Mouse (Mus musculus): Measurements from ENCODE around the gene Gm3264.
"Not testable (repeated sequence)": the region's sequence is repeated elsewhere in the genome, so short reads cannot be mapped to it uniquely, and the experiment has no call there.

The Gm3264 gene

GRCm38 (mm10) chr14:4855299-4855980, at the start of gene Gm3264:
Gene Gm3264, plus strand, starts transcription at chr14:4855576.
- DNase-seq, result not testable (repeated sequence)

DNA sequence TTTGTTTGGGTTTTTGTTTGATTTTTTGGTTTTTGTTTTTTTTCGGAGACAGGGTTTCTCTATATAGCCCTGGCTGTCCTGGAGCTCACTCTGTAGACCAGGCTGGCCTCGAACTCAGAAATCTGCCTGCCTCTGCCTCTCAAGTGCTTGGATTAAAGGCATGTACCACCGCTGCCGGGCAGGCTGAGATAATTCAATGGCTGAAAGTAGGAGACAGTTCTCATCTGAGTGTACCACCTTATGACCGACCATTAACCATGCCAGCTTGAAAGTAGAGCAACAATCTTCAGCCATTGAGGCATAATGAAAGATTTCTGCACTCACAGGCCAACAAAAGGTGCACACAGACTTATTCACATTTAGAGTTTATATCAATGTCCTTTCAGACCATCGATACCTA, 49.0 kb upstream of the Gm3264 start:
- not testable (repeated sequence) for DNase-seq

- not testable (repeated sequence) for DNase-seq
Measured at GRCm38 (mm10) chr14:4821950-4822349, 33.4 kb upstream of the Gm3264 start.

DNA sequence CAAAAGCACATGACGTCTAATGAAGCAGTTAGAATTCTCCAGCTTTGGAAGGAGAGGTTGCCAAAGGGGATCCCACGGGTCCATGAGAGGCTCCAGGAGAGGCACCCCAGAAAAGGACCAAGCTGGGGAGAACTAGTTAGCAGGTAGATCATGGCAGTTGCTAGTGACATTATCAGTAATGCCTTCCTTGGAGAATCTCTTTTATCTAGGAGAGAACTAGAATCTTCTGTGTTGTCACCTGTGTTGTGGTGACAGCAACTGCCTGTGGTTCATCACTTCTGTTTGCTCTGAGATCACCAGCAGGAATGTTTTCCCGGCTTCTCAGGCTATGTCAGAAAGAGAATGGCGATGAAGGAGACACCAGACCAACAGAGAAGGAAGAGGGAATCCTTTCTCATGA, 17.6 kb upstream of the Gm3264 start, which contains the start of gene Gm3269:
Gm3269 (plus strand) TSS at position 301 of the 400 bp plus-strand sequence.
- not testable (repeated sequence) for DNase-seq

- not testable (repeated sequence) for DNase-seq
Measured at GRCm38 (mm10) chr14:4892116-4892515, 36.7 kb downstream of the Gm3264 start, which contains the start of gene Gm3278. Gene Gm3278, plus strand, starts transcription at chr14:4892416.

Data from right cerebral cortex, postnatal 25 days (tissue).